Mouse (Mus musculus): ENCODE results near the gene Ntsr1. TPM values are rescaled to one million over a fixed set of nuclear protein-coding genes. Genes with fewer than 3 reads are reported as not detected.

Ntsr1 gene
- polyA plus RNA-seq, 1 experiment from 2014 or later, result 0.45 TPM

DNA sequence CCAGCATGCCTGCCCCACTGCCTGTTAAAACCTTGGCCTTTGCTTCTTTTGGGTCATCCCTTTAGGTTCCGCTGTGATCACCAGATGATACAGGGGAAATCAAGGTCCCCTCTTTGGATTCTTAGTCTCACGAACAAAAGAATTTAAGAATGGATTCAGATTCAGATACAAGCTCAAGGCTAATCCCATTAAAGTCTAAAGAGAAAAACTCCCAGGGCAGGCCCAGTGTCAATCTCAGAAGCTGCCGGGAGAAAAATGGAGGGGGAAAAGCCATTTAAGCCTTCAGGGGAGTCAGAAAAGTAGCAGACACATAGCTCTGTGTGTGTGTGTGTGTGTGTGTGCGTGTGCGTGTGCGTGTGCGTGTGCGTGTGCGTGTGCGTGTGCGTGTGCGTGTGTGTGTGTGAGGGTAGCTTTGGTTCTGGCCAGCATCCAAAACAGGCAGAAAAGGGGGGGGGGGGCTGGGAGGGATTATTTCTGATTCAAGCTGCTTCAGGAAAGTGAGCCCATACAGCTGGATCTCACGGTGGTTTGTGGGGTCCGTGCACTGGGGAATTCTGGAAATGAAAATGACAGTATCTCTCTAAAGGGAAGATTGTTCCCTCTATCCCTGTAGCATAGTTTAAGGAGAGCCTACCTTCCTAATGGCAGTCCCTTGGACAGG is 8.8 kb downstream of the Ntsr1 start:
- Histone ChIP-seq H3K27me3 (peaks cover 11% of the 10 kb centered on the region), H3K4me3 (no peak overlapping the region), H3K4me2 (no peak overlapping the region), H3K4me1 (peaks cover 10% of the 10 kb centered on the region), H3K27ac (no peak overlapping the region), H3K36me3 (no peaks in the 10 kb centered on the region), H3K9me3 (no peaks in the 10 kb centered on the region), H3K9ac (no peak overlapping the region)
- ATAC-seq (ENCODE audit: insufficient number of reproducible peaks, insufficient read depth, low FRiP score, low TSS enrichment, low read depth), result no peak
- 61% methylated on average over 14 of the region's 14 CpGs for WGBS

GRCm38 (mm10) chr2:180510867-180511266 is 11.1 kb downstream of the Ntsr1 start:
- Histone ChIP-seq H3K9ac (no peak overlapping the region), H3K4me1 (peaks cover 10% of the 10 kb centered on the region)
- ATAC-seq (ENCODE audit: insufficient number of reproducible peaks, insufficient read depth, low FRiP score, low TSS enrichment, low read depth), result no peak

DNA sequence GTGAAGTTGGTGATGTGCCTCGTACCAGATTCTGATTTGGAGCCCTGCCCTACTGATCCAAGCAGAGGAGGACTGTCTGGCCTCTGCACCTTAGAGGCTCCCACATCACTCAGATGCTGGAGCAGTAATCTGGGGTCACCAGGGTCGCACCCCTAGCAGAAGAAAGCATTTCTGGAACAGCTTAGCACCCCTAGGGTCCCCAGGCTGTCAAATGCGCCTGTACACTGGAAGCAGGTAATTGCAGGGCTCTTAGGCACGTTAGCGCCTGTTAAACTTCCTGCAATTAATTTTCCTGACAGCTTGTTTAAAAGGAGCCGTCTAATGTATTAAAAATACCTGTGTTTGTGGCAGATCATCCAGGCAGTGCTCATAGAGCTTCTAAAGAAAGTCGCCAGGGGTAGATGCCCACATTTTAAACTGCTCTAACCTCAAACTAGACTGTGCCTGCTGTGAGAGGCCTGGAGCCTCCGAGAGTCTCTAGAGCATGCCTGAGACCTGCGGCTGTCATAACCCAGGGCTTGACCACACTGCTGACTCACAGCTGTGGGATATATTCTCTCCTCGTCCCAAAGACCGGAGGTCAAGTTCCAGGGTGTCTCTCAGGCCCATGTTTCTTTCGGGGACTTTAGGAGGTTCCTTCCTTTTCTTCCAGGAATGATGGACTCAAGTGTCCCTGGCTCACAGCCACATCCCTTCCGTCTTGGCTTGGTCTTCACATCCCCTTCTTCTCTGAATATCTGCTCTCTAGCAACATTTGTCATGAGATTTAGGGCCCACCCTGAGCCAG is 12.3 kb downstream of the Ntsr1 start:
- Histone ChIP-seq H3K4me2 (no peak overlapping the region), H3K4me3 (no peak overlapping the region), H3K27me3 (peaks cover 7% of the 10 kb centered on the region; the same call in 1 of the 2 replicates), H3K4me1 (peaks cover 10% of the 10 kb centered on the region), H3K27ac (no peak overlapping the region), H3K36me3 (no peaks in the 10 kb centered on the region), H3K9me3 (no peaks in the 10 kb centered on the region), H3K9ac (no peak overlapping the region)
- no peak for ATAC-seq (ENCODE audit: insufficient number of reproducible peaks, insufficient read depth, low FRiP score, low TSS enrichment, low read depth)
- WGBS, result 52% methylated on average over 13 of the region's 13 CpGs

More at GRCm38 (mm10) chr2:180510867-180511266, 11.1 kb downstream of the Ntsr1 start:
- Histone ChIP-seq H3K27me3 (peaks cover 7% of the 10 kb centered on the region; the same call in 1 of the 2 replicates), H3K36me3 (no peaks in the 10 kb centered on the region), H3K4me2 (no peak overlapping the region), H3K4me3 (no peak overlapping the region), H3K27ac (no peak overlapping the region), H3K9me3 (no peaks in the 10 kb centered on the region)
- 75% methylated on average over 5 of the region's 5 CpGs for WGBS

GRCm38 (mm10) chr2:180513019-180513418 is 13.2 kb downstream of the Ntsr1 start:
- WGBS, result 59% methylated on average over 3 of the region's 3 CpGs
- Histone ChIP-seq H3K27me3 (peaks cover 7% of the 10 kb centered on the region; the same call in 1 of the 2 replicates), H3K4me3 (no peak overlapping the region), H3K9ac (no peak overlapping the region), H3K36me3 (no peaks in the 10 kb centered on the region), H3K4me2 (no peak overlapping the region), H3K9me3 (no peaks in the 10 kb centered on the region), H3K4me1 (peaks cover 10% of the 10 kb centered on the region), H3K27ac (no peak overlapping the region)
- no peak for ATAC-seq (ENCODE audit: insufficient number of reproducible peaks, insufficient read depth, low FRiP score, low TSS enrichment, low read depth)

DNA sequence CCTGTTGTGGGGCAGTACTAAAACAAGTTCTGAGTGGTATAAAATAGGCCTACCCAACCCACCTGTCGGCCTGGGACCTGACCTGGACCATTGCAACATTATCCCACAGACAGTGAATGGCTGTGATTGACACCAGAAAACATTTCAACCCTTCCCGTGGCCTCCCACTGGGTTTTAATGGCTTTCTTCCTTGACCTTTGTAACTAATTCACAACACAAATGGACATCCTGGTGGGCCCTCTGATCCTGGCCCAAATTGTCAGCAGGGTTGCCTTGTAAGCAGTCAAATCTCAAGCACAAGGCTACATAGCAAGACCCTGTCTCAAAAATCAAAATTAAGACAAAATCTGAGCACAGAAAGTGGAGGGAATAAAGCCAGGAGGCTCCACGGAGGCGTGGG is 14.1 kb downstream of the Ntsr1 start:
- Histone ChIP-seq H3K9me3 (no peaks in the 10 kb centered on the region), H3K4me2 (no peak overlapping the region), H3K27ac (no peak overlapping the region), H3K4me3 (no peak overlapping the region), H3K36me3 (no peaks in the 10 kb centered on the region), H3K27me3 (peaks cover 7% of the 10 kb centered on the region; the same call in 1 of the 2 replicates), H3K4me1 (peaks cover 10% of the 10 kb centered on the region), H3K9ac (no peak overlapping the region)
- no peak for ATAC-seq (ENCODE audit: insufficient number of reproducible peaks, insufficient read depth, low FRiP score, low TSS enrichment, low read depth)
- WGBS, result 50% methylated on average over 4 of the region's 4 CpGs

GRCm38 (mm10) chr2:180521437-180522221 is 21.9 kb downstream of the Ntsr1 start:
- no peak for ATAC-seq (ENCODE audit: insufficient number of reproducible peaks, insufficient read depth, low FRiP score, low TSS enrichment, low read depth)
- WGBS, result 74% methylated on average over 5 of the region's 5 CpGs

GRCm38 (mm10) chr2:180522825-180523224 is 23.0 kb downstream of the Ntsr1 start:
- no peaks in the 10 kb centered on the region for H3K36me3 ChIP-seq
- ATAC-seq (ENCODE audit: insufficient number of reproducible peaks, insufficient read depth, low FRiP score, low TSS enrichment, low read depth), result no peak
- H3K27ac ChIP-seq, result no peak overlapping the region
- H3K4me3 ChIP-seq, result no peak overlapping the region
- H3K4me2 ChIP-seq, result no peak overlapping the region
- no peaks in the 10 kb centered on the region for H3K4me1 ChIP-seq
- WGBS, result 71% methylated on average over 4 of the region's 4 CpGs
- peaks cover 28% of the 10 kb centered on the region for H3K27me3 ChIP-seq
- H3K9me3 ChIP-seq, result no peaks in the 10 kb centered on the region
- H3K9ac ChIP-seq, result no peak overlapping the region

More at GRCm38 (mm10) chr2:180521437-180522221, 21.9 kb downstream of the Ntsr1 start:
- no peak overlapping the region for H3K27ac ChIP-seq
- H3K9me3 ChIP-seq, result no peaks in the 10 kb centered on the region
- H3K4me3 ChIP-seq, result no peak overlapping the region
- H3K4me1 ChIP-seq, result no peaks in the 10 kb centered on the region
- no peak overlapping the region for H3K9ac ChIP-seq
- no peaks in the 10 kb centered on the region for H3K36me3 ChIP-seq
- H3K4me2 ChIP-seq, result no peak overlapping the region
- peaks cover 16% of the 10 kb centered on the region for H3K27me3 ChIP-seq

DNA sequence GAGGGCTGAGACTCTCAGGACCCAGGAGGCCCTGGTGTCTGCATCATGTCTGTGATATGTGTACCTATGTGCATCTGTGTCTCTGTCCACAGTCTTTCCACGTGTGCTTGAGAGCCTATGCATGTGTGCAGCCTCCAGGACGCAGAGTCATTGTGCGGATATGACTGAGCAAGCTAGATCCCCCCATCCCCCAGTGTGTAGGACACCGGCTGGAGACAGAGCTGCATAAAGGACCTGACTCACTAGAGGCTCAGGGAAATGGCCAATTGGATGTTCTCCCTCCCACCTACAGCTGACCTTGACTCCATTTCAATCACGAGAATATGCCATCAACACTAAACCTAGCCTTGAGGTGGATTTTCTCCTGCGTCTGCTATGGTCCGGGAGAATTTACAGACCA is 27.7 kb downstream of the Ntsr1 start:
- no peak overlapping the region for H3K4me3 ChIP-seq
- H3K9me3 ChIP-seq, result no peaks in the 10 kb centered on the region
- WGBS, result 68% methylated on average over 7 of the region's 7 CpGs
- peaks cover 16% of the 10 kb centered on the region for H3K4me1 ChIP-seq
- peaks cover 39% of the 10 kb centered on the region for H3K27me3 ChIP-seq
- ATAC-seq (ENCODE audit: insufficient number of reproducible peaks, insufficient read depth, low FRiP score, low TSS enrichment, low read depth), result no peak
- H3K27ac ChIP-seq, result no peak overlapping the region
- H3K9ac ChIP-seq, result no peak overlapping the region
- H3K4me2 ChIP-seq, result no peak overlapping the region
- no peaks in the 10 kb centered on the region for H3K36me3 ChIP-seq

GRCm38 (mm10) chr2:180527883-180528282 is 28.1 kb downstream of the Ntsr1 start:
- no peak overlapping the region for H3K4me2 ChIP-seq
- H3K27me3 ChIP-seq, result peaks cover 39% of the 10 kb centered on the region
- no peak overlapping the region for H3K27ac ChIP-seq
- WGBS, result 15% methylated on average over 8 of the region's 8 CpGs
- no peaks in the 10 kb centered on the region for H3K9me3 ChIP-seq
- H3K9ac ChIP-seq, result no peak overlapping the region
- H3K4me3 ChIP-seq, result no peak overlapping the region
- no peaks in the 10 kb centered on the region for H3K36me3 ChIP-seq
- ATAC-seq (ENCODE audit: insufficient number of reproducible peaks, insufficient read depth, low FRiP score, low TSS enrichment, low read depth), result no peak
- peaks cover 21% of the 10 kb centered on the region for H3K4me1 ChIP-seq

DNA sequence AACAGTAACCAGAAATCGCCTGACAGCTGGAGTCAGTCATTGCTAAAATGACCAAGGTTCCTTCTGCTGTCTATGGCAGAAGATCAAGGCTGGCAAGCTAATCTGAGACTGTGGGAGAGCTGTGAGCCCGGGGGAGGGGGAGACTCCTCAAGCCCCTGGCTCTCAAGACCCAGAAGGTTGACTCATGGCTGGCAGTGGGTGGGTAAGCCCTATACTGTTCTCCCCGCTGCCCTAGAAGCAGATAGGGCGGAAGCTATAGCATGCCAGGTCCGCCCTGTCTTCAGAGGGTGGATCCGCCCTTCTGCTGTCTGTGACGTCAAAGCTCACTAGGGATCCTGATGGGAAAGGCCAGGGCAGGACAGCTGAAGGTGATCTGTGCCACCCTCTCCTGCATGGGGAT is 30.4 kb downstream of the Ntsr1 start:
- WGBS, result 27% methylated on average over 7 of the region's 7 CpGs
- no peak overlapping the region for H3K27ac ChIP-seq
- H3K27me3 ChIP-seq, result peaks cover 37% of the 10 kb centered on the region
- H3K4me1 ChIP-seq, result peaks cover 26% of the 10 kb centered on the region
- no peaks in the 10 kb centered on the region for H3K9me3 ChIP-seq
- 0 out of 2 replicates have a peak overlapping the region, but pooled peaks have one; percentile 24 for H3K4me2 ChIP-seq
- H3K9ac ChIP-seq, result no peak overlapping the region
- no peak for ATAC-seq (ENCODE audit: insufficient number of reproducible peaks, insufficient read depth, low FRiP score, low TSS enrichment, low read depth)
- H3K36me3 ChIP-seq, result no peaks in the 10 kb centered on the region
- no peak overlapping the region for H3K4me3 ChIP-seq

- peaks cover 32% of the 10 kb centered on the region for H3K27me3 ChIP-seq
- peaks cover 26% of the 10 kb centered on the region for H3K4me1 ChIP-seq
- H3K36me3 ChIP-seq, result no peaks in the 10 kb centered on the region
- no peak overlapping the region for H3K27ac ChIP-seq
- H3K9ac ChIP-seq, result no peak overlapping the region
- H3K4me3 ChIP-seq, result no peak overlapping the region
- 0 out of 2 replicates have a peak overlapping the region, but pooled peaks have one; percentile 24 for H3K4me2 ChIP-seq
- no peak for ATAC-seq (ENCODE audit: insufficient number of reproducible peaks, insufficient read depth, low FRiP score, low TSS enrichment, low read depth)
- H3K9me3 ChIP-seq, result no peaks in the 10 kb centered on the region
- WGBS, result 24% methylated on average over 3 of the region's 3 CpGs
Observed at GRCm38 (mm10) chr2:180530584-180530983, 30.8 kb downstream of the Ntsr1 start.
